Mouse (Mus musculus): ENCODE results near the gene Mup4. TPM values are rescaled to one million over a fixed set of nuclear protein-coding genes. Genes with fewer than 3 reads are reported as not detected.
"Not testable (repeated sequence)": the region's sequence is repeated elsewhere in the genome, so short reads cannot be mapped to it uniquely, and the experiment has no call there.

The Mup4 gene
- not detected for total RNA-seq (2021)
- long read RNA-seq, experiment 1 = 0 reads
- long read RNA-seq, experiment 2 = 0 reads

DNA sequence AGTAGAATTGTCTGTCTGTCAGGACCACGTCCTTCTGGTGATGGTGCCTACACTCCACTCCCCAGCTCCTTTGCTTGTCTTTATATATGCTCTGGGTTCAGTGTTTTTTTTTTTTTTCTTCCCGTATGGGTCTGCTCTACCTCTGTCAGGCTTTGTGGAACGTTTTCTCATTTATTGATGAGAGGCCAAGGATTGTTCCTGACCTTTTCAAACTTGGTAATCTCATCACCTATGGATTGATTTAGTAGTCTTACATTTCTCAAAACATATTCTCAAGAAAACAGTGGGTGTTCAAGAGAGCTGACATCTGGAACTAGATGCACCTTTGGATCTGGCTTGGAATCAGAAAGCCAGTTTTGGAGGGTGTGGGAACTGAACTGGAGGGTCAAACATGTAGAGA is at the start of gene Mup4:
TSS of gene Mup4 (minus strand) at position 101 of the 400 bp plus-strand sequence.
- no peak for DNase-seq

DNA sequence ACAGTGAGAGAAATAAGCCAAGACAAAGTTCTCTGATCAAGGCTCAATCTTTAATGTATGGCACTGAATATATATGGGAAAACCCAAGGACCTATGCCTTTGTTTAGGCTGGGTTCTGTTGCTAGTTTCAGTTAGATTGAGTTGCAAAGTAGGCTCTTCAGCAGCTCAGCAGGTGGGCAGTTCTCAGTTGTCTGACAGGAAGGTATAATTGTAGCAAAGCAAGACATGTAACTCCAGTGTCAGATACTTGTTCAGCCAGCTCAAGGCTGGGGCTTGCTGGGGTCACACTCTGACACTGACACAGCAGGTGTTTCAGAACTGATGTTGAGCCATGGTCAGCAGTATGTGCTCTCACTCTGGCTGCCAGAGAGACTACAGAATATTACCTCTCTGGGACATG is 37.4 kb upstream of the Mup4 start:
- DNase-seq = not testable (repeated sequence)

DNA sequence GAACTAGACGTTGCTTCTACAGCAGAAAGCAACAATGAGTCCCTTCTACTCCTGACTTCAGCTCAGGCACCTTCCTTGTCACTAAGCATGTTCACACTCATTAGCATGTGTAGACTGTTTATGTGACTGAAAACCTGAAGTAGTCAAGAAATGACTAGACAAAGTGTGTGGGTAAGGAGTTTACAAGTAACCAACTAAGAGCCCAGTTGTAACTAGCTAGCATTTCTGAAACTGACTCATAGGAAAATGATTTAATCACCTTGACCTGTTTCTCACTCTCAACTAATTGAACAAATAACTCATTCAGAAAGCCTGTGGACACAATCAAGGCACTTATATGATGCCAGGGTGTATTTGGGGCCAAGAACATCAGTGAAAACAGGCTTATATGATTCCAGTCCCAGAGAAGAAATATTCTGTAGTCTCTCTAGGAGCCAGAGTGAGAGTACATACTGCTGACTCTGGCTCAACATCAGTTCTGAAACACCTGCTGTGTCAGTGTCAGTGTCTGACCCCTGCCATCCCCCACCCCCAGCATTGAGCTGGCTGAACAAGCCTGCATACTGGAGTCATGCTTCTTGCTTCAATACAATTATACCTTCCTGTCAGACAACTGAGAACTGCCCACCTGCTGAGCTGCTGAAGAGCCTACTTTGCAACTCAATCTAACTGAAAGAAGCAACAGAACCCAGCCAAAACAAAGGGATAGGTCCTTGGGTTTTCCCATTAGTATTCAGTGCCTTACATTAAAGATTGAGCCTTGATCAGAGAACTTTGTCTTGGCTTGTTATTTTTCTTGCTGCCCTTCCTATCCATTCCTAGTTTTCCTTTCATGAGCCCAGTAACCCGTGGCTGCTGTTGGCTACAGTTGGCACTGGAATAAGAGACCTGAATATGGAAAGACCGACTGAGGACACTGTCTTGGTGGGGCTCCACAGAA is 3.2 kb upstream of the Mup4 start, which contains the start of gene Mup6:
TSS of gene Mup6 (plus strand) at position 890 of the 940 bp plus-strand sequence.
- no peak for DNase-seq

DNA sequence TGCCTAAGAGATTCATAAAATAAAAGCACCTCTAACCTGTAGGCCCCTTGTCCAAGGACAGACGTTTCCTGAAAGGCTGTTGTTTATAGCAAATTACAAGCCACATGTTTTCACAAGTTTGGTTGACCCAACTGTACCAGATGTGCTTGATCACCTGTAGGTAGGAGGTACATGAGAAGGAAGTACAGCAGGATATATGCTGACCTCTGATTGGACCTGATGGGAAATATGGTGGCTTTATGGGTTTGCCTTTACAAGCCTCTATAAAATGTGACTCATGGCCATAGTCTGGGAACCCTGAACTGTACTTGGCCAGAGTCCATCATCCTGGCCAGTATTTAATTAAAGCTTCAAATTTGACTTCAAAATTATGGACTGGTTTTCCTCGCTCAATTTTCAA is 23.0 kb downstream of the Mup4 start:
- DNase-seq = no peak

DNA sequence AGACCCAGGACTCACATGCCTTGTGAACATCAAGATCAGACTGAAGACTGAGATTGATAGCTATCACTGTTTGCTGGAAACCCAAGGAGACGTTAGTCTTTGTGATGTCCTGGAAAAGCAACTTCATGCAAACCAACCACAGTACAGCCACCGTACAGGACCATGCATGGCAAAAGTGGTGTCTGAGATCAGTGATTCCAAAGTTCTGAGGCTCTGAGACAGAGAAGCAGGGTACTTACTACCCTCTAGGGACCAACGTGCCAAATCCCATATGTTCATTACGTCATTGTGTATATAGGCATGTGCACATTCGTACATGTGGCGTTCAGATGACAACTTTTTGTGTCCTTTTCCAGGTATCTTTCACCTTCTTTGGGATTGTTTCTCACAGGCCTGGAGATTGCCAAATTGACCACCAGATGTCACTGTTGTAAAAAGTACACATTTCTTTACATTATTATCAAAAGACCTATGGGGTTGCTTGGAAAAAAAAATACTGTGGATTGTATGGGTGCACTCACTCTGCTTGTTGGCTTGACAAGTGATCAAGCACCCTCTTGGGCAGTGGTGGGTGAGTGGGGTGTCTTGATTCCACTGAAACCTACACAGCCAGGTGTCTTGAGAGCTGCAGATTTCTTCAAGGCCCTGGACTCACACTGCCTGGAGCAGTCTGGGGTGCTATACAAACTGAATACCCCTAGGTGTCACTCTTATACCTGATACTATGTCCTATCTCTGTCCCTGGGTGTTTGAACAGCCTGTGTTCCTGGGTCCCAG is 27.8 kb downstream of the Mup4 start:
- no peak for DNase-seq

DNA sequence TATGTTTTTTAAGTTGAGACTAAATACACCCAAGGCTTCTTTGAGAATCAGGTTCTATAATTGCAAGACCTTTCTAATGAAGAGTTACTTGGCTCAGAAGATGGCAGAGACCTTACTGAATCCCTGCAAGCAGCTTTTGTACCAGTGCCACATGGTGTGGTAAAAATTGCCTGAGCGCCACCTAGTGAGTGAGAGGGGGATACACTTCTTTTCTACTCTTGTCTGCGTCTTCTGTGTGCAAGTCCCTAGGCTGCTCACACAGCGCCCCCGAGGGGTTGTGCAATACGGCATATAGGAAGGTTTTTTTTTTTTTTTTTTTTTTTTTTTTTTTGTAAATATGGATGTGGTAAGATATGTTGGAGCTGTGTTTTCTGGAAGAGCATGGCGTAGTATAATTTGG is 32.2 kb downstream of the Mup4 start:
- DNase-seq = peak; percentile 32

DNA sequence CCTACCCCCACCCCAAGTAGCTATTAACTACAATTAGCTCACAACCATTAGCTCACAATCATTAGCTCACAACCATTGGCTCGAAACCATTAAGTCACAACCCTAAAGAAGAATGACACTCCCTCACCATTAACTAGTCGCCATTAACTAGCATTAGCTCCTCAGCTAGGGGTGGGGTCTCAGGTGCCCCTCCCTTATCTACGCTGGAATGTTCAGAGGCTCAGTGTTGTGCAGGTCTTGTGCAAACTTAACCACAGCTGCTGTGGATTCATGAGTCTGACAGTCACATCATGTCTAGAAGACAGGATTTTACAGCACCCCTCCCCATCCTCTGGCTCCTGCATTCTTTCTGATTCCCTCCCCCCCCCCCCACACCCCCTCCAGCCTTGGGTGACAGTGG is 32.8 kb downstream of the Mup4 start:
- no peak for DNase-seq

DNA sequence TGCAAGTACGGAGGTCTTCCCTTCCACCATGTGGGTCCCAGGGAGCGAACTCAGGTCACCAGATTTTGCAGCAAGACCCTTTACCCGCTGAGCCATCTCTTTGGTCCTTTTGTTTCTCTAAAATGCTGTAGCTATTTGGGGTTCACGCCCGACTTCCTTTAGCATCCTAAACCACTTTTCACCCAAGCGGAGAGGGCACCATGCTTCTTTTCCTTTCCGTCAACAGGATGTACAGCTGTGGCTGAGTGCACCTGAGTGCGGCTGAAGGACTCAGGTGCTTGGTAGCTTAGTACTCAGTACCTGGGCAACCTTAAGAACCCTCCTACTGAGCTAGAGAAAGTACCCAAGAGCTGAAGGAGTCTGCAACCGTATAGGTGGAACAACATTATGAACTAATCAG is 35.4 kb downstream of the Mup4 start:
- DNase-seq = no peak

DNA sequence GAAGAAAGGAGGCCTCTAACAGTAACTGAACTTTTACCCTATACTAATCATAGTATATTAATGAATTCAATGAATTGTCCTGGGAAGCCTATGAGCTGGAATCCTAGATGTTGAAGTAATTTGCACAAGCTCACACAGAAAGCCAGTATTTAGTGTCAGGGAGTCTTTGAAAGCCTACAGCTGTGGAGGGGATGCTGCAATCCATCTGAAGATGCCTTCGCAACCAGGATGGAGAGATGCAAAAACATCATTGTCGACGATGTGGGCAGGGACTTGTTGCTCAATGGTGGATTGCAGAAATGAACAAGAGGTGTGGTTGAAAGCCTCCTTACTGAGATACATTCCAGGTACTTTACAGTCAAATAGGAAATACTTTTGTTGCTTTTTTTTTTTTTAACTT is 42.5 kb downstream of the Mup4 start:
- DNase-seq = no peak

DNA sequence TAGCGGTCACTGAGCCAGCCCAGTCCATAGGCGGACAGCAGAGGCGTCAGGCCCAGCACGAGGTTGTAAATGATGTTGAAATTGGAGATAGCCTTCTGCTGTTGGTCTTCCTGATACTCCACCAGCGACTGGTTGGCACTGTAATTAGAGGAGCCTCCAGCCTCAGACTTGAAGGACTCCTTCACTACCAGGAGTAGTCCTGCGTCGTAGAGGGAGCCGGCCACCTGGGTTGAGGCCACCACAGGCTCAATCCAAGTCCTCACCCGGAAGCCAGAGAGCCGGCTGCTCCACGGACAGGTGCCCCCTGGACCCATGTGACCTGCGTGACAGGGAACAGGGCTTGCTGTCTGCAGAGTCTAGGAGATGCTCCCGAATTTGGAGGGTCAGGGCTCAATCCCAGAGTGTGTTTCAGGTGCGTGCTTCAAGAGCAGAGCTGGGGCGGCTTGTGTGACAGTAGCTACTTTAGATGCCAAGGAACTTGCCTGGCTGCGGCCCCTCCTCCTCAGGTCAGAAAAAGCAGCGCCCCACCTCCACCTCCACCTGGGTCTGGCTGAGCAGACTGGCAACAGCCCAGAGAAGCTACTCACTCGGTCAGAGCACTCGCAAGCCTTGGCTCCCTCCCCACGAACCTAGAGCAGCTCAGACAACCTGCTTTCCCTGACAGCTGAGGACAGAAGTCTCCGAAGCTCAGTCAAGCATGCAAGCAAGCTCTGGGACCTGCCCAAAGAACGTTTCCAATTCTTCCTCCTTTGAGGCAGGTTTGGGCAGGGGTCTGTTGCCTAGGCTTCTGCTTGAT is 45.7 kb downstream of the Mup4 start, which contains the start of gene Slc46a2:
TSS of gene Slc46a2 (minus strand) at position 449 of the 796 bp plus-strand sequence.
- no peak for DNase-seq

DNA sequence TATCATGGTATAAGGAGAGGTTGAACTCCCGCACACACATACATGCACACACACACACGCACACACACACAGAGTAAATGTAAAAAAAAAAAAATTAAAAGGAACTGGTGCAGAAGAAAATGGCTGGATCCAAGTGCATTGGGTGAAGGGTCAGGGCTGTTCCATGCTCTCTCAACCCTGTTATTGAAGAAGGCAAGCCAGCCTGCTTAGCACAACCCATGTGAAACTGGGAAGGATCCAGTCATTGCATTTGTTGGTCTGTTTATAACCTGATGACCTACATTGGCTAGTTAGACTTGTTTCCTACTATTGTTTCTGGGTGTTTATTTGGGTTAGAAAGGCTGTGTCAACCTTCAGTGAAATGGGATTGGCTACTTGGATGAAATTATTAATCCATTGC is 51.7 kb downstream of the Mup4 start:
- no peak for DNase-seq

DNA sequence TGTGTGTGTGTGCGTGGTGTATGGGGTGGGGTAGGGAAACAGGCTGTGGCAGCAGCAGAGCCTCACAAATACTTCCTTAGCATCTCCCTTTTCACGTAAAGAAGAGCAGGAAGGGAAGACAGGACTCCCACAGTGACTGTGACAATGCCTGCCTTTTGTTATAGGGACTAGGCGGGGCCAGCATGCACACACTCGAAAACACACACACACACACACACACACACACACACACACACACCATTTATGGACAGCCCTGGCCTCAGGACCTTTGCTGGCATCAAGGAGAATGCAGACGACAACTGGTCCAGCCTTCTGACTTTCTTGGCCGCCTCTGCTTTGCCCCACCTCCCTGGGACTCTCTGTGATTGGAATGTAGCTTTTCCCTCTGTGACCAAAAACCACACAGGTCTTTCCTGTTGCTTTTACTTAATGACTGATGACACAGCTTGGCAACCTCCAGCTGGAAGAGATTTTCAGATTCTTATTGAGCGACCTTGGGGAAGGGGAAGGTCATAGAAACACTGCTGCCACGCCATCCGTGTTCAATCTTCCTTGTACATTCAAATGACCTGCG is 52.8 kb downstream of the Mup4 start:
- no peak for DNase-seq

DNA sequence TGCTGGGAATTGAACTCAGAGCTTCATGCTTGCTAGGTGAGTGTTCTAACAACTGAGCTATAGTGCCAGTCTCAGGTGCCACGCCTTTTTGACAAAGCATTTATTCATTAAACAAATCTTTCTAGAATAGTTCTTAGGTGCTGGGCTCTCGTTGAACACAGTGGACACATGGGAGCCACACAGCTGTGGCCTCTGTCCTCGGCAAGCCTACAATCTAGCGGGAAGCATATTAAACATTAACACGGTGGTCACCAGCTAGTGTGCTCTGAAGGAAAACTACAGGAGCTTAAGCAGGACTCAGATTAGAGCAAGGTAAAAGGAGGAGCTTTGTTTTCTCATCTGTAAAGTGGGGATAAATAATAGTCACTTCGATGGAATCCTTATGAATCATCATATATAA is 53.4 kb downstream of the Mup4 start:
- DNase-seq = no peak

Other genes starting within 250 kb of the Mup4 start
- 1 to 10 TPM; 2.7 to 4.2 TPM for gene Inip, start 159.1 kb downstream of the Mup4 start, total RNA-seq (2021)
- 1 to 10 TPM; 2.7 to 4.4 TPM for gene Snx30, start 154.9 kb downstream of the Mup4 start, total RNA-seq (2021)
- not detected for gene Slc46a2, start 45.7 kb downstream of the Mup4 start, total RNA-seq (2021)
- not detected for gene Mup6, start 3.6 kb upstream of the Mup4 start, total RNA-seq (2021)
- gene Mup7, start 109.8 kb upstream of the Mup4 start, total RNA-seq (2021) = 10 to 100 TPM in 1 of 2 experiments, not detected in 1; 10.7 TPM
- under 1 TPM in 1 of 2 experiments, not detected in 1; 0.94 TPM for gene Mup2, start 193.6 kb upstream of the Mup4 start, total RNA-seq (2021)